Mouse (Mus musculus): Measurements from ENCODE around the gene Esp3. TPM values are rescaled to one million over a fixed set of nuclear protein-coding genes. Genes with fewer than 3 reads are reported as not detected.

Gene Esp3
- total RNA-seq (2023) = not detected

GRCm38 (mm10) chr17:40631775-40632174 lies at the start of gene Esp3:
Gene Esp3 (plus strand): TSS chr17:40632075.

GRCm38 (mm10) chr17:40598294-40598693 lies 33.6 kb upstream of the Esp3 start, which contains the start of gene Esp4:
Gene Esp4 (plus strand): TSS chr17:40598594.

Other genes starting within 250 kb of the Esp3 start
- gene Esp8, start 112.1 kb upstream of the Esp3 start, total RNA-seq (2023) = not detected
- gene Esp6, start 70.6 kb upstream of the Esp3 start, total RNA-seq (2023) = not detected
- gene Esp4, start 33.5 kb upstream of the Esp3 start, total RNA-seq (2023) = not detected
- gene Esp1, start 95.0 kb downstream of the Esp3 start, total RNA-seq (2023) = not detected
- gene Crisp2, start 174.9 kb downstream of the Esp3 start, total RNA-seq (2023) = not detected
- gene Rhag, start 179.1 kb downstream of the Esp3 start, total RNA-seq (2023) = not detected
- not detected for gene 9130008F23Rik, start 248.5 kb downstream of the Esp3 start, total RNA-seq (2023)